Comparison of ENCODE assay signal across 8 mouse cellular contexts in genomic region chr1:182111386-182112317, GRCm38 (mm10). TPM values are rescaled to one million over a fixed set of nuclear protein-coding genes. Genes with fewer than 3 reads are reported as not detected.
DNase-seq lines count a peak whose midpoint lies in the region; ATAC-seq and TF ChIP-seq lines count a peak whose summit lies in the region.

No protein-coding gene starts in this region.

- H3K27ac ChIP-seq in heart, postnatal 0 days (ENCODE audit: low read depth), result peak overlapping the region; percentile 43; the same call in 1 of the 2 replicates
- peak overlapping the region; percentile 12; the same call in 1 of the 2 replicates for H3K27ac ChIP-seq in stomach, embryonic 15.5 days
- H3K27ac ChIP-seq in midbrain, embryonic 10.5 days (replicated peaks), result no peak overlapping the region

- H3K36me3 ChIP-seq in heart, postnatal 0 days (replicated peaks; ENCODE audit: control insufficient read depth, insufficient read depth, low read length), result no peaks in the 10 kb centered on the region
- no peaks in the 10 kb centered on the region for H3K36me3 ChIP-seq in stomach, embryonic 15.5 days
- H3K36me3 ChIP-seq in midbrain, embryonic 10.5 days, result no peaks in the 10 kb centered on the region

- no peak overlapping the region for H3K4me3 ChIP-seq in heart, postnatal 0 days (ENCODE audit: low read depth, low read length)
- H3K4me3 ChIP-seq in stomach, embryonic 15.5 days (replicated peaks), result no peak overlapping the region
- no peak overlapping the region for H3K4me3 ChIP-seq in midbrain, embryonic 10.5 days

- intact Hi-C loops in gastrocnemius, postnatal 14 days (cut with DNase I; ENCODE audit: low total_unique reads), result loop anchor here (5.0 kb wide), 1 partner anchor 94 kb away; the partner anchor contains the start of gene Enah

- peak; percentile 74 for ATAC-seq in heart, postnatal 0 days (ENCODE audit: insufficient read depth, low read depth)
- ATAC-seq in stomach, embryonic 15.5 days (ENCODE audit: insufficient read depth, low FRiP score, low read depth), result peak; percentile 50

- no peaks in the 10 kb centered on the region for H3K9me3 ChIP-seq in heart, postnatal 0 days (replicated peaks; ENCODE audit: control insufficient read depth, low read length)
- H3K9me3 ChIP-seq in stomach, embryonic 15.5 days, result no peaks in the 10 kb centered on the region
- H3K9me3 ChIP-seq in midbrain, embryonic 10.5 days (replicated peaks), result no peaks in the 10 kb centered on the region

- DNase-seq in gastrocnemius, postnatal 14 days, result peak; percentile 49
- DNase-seq in gastrocnemius, adult 8-10 months (ENCODE audit: low spot score in 2 of 2), result no peak
- peak; percentile 66 for DNase-seq in testis, postnatal 10 days (ENCODE audit: low spot score)
- DNase-seq in testis, postnatal 14 days (ENCODE audit: low spot score), result no peak
- peak; percentile 51 for DNase-seq in heart, postnatal 0 days (ENCODE audit: low spot score)
- no peak for DNase-seq in adrenal gland, adult 2 months
- DNase-seq in midbrain, embryonic 10.5 days (ENCODE audit: low spot score), result no peak

- H3K9ac ChIP-seq in heart, postnatal 0 days (replicated peaks; ENCODE audit: low read depth, low read length), result no peak overlapping the region; the same call in 1 of the 2 replicates
- no peak overlapping the region for H3K9ac ChIP-seq in stomach, embryonic 15.5 days

- H3K4me2 ChIP-seq in heart, postnatal 0 days (ENCODE audit: low read depth, low read length), result no peak overlapping the region
- no peak overlapping the region for H3K4me2 ChIP-seq in stomach, embryonic 15.5 days

- WGBS in heart, postnatal 0 days, result 58% methylated on average over 14 of the region's 14 CpGs
- 67% methylated on average over 14 of the region's 14 CpGs for WGBS in stomach, embryonic 15.5 days
- WGBS in midbrain, embryonic 10.5 days, result 89% methylated on average over 14 of the region's 14 CpGs

- TF ChIP-seq EP300 in heart, postnatal 0 days (IDR thresholded peaks at IDR 0.05; ENCODE audit: low read depth), result no peak

- no peaks in the 10 kb centered on the region for H3K27me3 ChIP-seq in heart, postnatal 0 days (ENCODE audit: control insufficient read depth, insufficient read depth, low read length)
- no peaks in the 10 kb centered on the region for H3K27me3 ChIP-seq in stomach, embryonic 15.5 days (replicated peaks)
- peaks cover 8% of the 10 kb centered on the region; the same call in 1 of the 2 replicates for H3K27me3 ChIP-seq in midbrain, embryonic 10.5 days (ENCODE audit: low read depth, poor library complexity, severe bottlenecking)

- H3K4me1 ChIP-seq in heart, postnatal 0 days (ENCODE audit: control insufficient read depth, insufficient read depth), result peaks cover 19% of the 10 kb centered on the region
- H3K4me1 ChIP-seq in stomach, embryonic 15.5 days, result peaks cover 19% of the 10 kb centered on the region
- peaks cover 28% of the 10 kb centered on the region for H3K4me1 ChIP-seq in midbrain, embryonic 10.5 days

- no peak for TF ChIP-seq CTCF in heart, postnatal 0 days (IDR thresholded peaks at IDR 0.05; ENCODE audit: low read depth)

RNA-seq across cellular contexts. Expression of gene Srp9, which starts 12.9 kb away (rescaled TPM):
- total RNA-seq in gastrocnemius, postnatal 14 days (2021), result 10 to 100 TPM; 36.2 to 39.1 TPM
- total RNA-seq in gastrocnemius, adult 8-10 months (2022), result 10 to 100 TPM; 41.5 to 49.1 (median 45.6) TPM
- 62.5 and 65.0 TPM in 2 replicates for total RNA-seq in heart, postnatal 0 days (2014; rRNA removed; ENCODE audit: low replicate concordance)
- polyA plus RNA-seq in heart, postnatal 0 days (2015; fragmentation: Nextera tagmentation; extraction: Ambion mirVana), result 147 and 155 TPM in 2 replicates
- polyA plus RNA-seq in stomach, embryonic 15.5 days (2015; fragmentation: Nextera tagmentation; extraction: Ambion mirVana), result 158 and 161 TPM in 2 replicates
- total RNA-seq in adrenal gland, adult 2 months (2021), result 10 to 100 TPM; 46.4 to 64.9 TPM
- 22.7 and 29.6 TPM in 2 replicates for polyA plus RNA-seq in adrenal gland, adult 2 months (2012; rRNA removed)
- polyA plus RNA-seq in midbrain, embryonic 10.5 days (2016; fragmentation: Nextera tagmentation; extraction: Ambion mirVana), result 156 and 165 TPM in 2 replicates

RNA-seq across cellular contexts. Expression of gene Vmn1r1, which starts 52.6 kb away (rescaled TPM):
- total RNA-seq in gastrocnemius, postnatal 14 days (2021), result not detected
- total RNA-seq in gastrocnemius, adult 8-10 months (2022), result not detected
- total RNA-seq in heart, postnatal 0 days (2014; rRNA removed; ENCODE audit: low replicate concordance), result not detected in 2 replicates
- not detected in 2 replicates for polyA plus RNA-seq in heart, postnatal 0 days (2015; fragmentation: Nextera tagmentation; extraction: Ambion mirVana)
- not detected in 2 replicates for polyA plus RNA-seq in stomach, embryonic 15.5 days (2015; fragmentation: Nextera tagmentation; extraction: Ambion mirVana)
- total RNA-seq in adrenal gland, adult 2 months (2021), result not detected
- not detected in 2 replicates for polyA plus RNA-seq in adrenal gland, adult 2 months (2012; rRNA removed)
- polyA plus RNA-seq in midbrain, embryonic 10.5 days (2016; fragmentation: Nextera tagmentation; extraction: Ambion mirVana), result not detected in 2 replicates

Comparison
In these comparisons a context has a peak if more than half of its experiments do, and no peak if none do; other contexts are left out.
1. DNase-seq: peak in gastrocnemius, postnatal 14 days (single experiment), testis, postnatal 10 days (single experiment) and heart, postnatal 0 days (single experiment); none in gastrocnemius, adult 8-10 months (0 of 2), testis, postnatal 14 days (single experiment), adrenal gland, adult 2 months (single experiment) and midbrain, embryonic 10.5 days (single experiment).